Mouse (Mus musculus) kidney, postnatal 14 days (tissue): Measurements from ENCODE around the gene Chrnd.

ENCODE experiments used
- DNase-seq: peaks from one replicate; pipeline ENCODE4 v3.0.0; 2022; ENCODE audit warnings: mixed read lengths

Gene Chrnd

DNA sequence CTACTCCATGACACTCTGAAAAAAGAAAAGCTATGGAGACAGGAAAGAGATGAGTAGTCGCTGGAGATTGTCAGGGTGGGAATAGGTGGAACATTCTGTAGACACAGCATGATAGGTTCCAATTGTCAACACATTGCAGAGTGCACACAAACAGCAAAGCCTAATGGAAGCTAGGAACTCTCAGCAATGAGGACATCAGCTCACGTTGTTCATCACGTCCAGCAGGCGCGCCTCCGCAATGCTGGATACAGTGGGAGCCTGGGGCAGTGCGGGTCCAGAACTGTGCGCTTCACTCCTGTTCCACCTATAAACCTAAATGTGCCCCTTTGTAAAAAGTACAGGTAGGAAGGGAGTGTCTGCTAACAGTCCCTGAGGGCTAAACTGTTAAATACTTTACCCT, 52.6 kb downstream of the Chrnd start:
- DNase-seq: no peak

DNA sequence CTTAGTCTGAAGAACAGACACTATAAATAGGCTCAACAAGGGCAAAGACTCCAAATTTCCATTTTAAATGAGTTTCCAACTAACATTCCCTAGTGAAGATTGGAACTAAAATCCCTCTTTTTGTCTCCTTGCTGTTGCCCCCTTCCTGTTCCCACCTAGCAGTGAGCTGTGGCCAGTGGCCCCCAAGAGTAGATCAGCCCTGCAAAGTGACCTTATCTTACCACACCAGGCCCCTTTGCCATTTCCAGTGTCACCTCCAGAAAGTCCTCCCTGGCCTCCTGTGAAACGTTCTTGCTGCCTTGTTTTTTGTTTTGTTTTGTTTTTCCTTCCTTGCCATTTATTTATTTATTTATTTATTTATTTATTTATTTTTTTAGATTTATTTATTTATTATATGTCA, 55.0 kb downstream of the Chrnd start:
- no peak for DNase-seq

GRCm38 (mm10) chr1:87245929-87246815, 55.8 kb downstream of the Chrnd start:
- DNase-seq: peak; percentile 87
